Mouse (Mus musculus) heart, adult 2 months (tissue): ENCODE measurements around the gene Mettl5. TPM values are rescaled to one million over a fixed set of nuclear protein-coding genes. Genes with fewer than 3 reads are reported as not detected.

Experiments
- DNase-seq, 2 experiments: peaks; one replicate each; pipeline ENCODE4 v3.0.0; 2021
- H3K27ac ChIP-seq: fragments of 200-600 bp; 2 replicates; pipeline ENCODE4 v1.8.1; 2022
- H3K27me3 ChIP-seq: fragments of 200-500 bp; 2 replicates; pipeline ENCODE4 v1.6.1; 2012; ENCODE audit warnings: mild to moderate bottlenecking, low read length, inconsistent platforms, mixed read lengths; ENCODE audit not compliant: control insufficient read depth, insufficient read depth
- H3K36me3 ChIP-seq: fragments of 200-500 bp; 2 replicates; pipeline ENCODE4 v1.6.1; 2012; ENCODE audit warnings: low read length, inconsistent platforms; ENCODE audit not compliant: control insufficient read depth, insufficient read depth
- H3K4me1 ChIP-seq: fragments of 200-500 bp; 2 replicates; pipeline ENCODE4 v1.6.1; 2011; ENCODE audit warnings: low read length; ENCODE audit not compliant: control insufficient read depth, insufficient read depth
- H3K4me3 ChIP-seq: fragments of 200-600 bp; 2 replicates; pipeline ENCODE4 v1.8.1; 2022
- H3K79me2 ChIP-seq: fragments of 200-500 bp; replicated peaks from 2 replicates; pipeline ENCODE4 v1.6.1; 2012; ENCODE audit warnings: mild to moderate bottlenecking, inconsistent platforms, low read length, moderate library complexity, mixed read lengths; ENCODE audit not compliant: control insufficient read depth, insufficient read depth
- H3K9ac ChIP-seq: fragments of 200-500 bp; 2 replicates; pipeline ENCODE4 v1.6.1; 2012; ENCODE audit warnings: low read depth, mild to moderate bottlenecking, control low read depth, inconsistent platforms, low read length, mixed read lengths
- CTCF ChIP-seq: fragments of 200-600 bp; IDR thresholded peaks from 2 replicates; pipeline ENCODE4 v1.8.1; 2022; ENCODE audit warnings: antibody characterized with exemption, mild to moderate bottlenecking, moderate library complexity
- EP300 ChIP-seq: fragments of 200-500 bp; IDR thresholded peaks from 2 replicates; pipeline ENCODE4 v1.6.1; 2011; ENCODE audit warnings: low read depth, low read length, control low read depth; ENCODE audit not compliant: insufficient read depth
- POLR2A ChIP-seq: fragments of 200-500 bp; IDR thresholded peaks from 2 replicates; pipeline ENCODE4 v1.6.1; 2011; ENCODE audit warnings: mild to moderate bottlenecking, low read depth, low read length, control low read depth; ENCODE audit not compliant: insufficient read depth
- WGBS: fragments of 180-500 bp; shearing (Covaris S2); methylation state at CpG from one replicate; pipeline ENCODE4 v1.1.7; 2018; 5-methylcytosine and 5-hydroxymethylcytosine counted together
- intact Hi-C: fragments of 180-260 bp; cut with DNase I; formaldehyde crosslinking; loops from one replicate; pipeline ENCODE4 v1.15.1; 2025
- polyA plus RNA-seq: library from polyadenylated mRNA; depleted of rRNA; stranded (reverse); fragments of >200 nt; gene quantifications from 2 replicates; pipeline ENCODE4 v1.2.3, GENCODE M21; 2012
- total RNA-seq, 2 experiments: library from RNA; stranded (reverse); gene quantifications; 2 replicates each; pipeline ENCODE4 v1.2.3; 2021

Gene Mettl5
- total and polyA plus RNA-seq, 3 experiments = 7.2 to 24.9 (median 20.4) TPM

DNA sequence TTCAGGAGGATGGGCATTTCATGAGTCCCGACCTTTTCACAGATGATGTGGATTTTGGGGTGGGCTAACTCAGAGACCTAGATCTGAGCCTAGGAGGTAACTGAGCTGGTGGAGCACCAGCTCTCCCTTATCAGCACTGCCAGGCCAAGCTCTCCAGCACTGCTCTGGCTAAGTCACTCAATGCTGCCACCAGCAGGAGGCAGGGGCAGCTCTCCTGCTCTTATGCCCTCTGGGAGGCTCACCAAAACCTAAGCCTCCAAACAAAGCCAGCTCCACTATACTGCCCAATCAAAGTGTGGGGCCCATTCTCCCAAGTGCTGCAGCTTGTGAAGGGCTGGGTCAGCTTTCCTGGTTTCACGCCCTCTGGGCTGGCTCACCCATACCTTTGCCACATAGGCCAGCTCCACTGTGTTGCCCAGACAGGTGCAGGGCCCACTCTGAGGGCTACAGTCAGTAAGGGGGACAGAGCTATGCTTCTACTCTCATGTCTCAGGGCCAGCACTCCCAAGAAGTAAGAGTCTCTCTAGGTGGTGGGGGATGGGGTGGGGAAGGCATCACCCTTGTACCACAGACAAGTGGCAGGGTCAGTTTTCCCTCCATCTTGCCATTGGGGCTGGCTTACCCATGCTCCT lies 33.9 kb downstream of the Mettl5 start:
- H3K4me3 ChIP-seq = no peak overlapping the region
- H3K27ac ChIP-seq = no peak overlapping the region
- no peaks in the 10 kb centered on the region for H3K36me3 ChIP-seq
- WGBS = 88% methylated on average over 2 of the region's 2 CpGs
- TF ChIP-seq CTCF = peak; percentile 33
- no peak for TF ChIP-seq POLR2A
- intact Hi-C loops = no loop called here
- H3K27me3 ChIP-seq = no peaks in the 10 kb centered on the region
- H3K9ac ChIP-seq = no peak overlapping the region
- H3K4me1 ChIP-seq = peaks cover 4% of the 10 kb centered on the region
- no peaks in the 10 kb centered on the region for H3K79me2 ChIP-seq
- no peak for DNase-seq

- intact Hi-C loops = no loop called here
- TF ChIP-seq CTCF (no peak), POLR2A (no peak), EP300 (no peak)
- H3K36me3 ChIP-seq = no peaks in the 10 kb centered on the region
- H3K27ac ChIP-seq = no peak overlapping the region
- no peaks in the 10 kb centered on the region for H3K79me2 ChIP-seq
- no peak for DNase-seq
- WGBS = 26% methylated on average over 6 of the region's 6 CpGs
- no peaks in the 10 kb centered on the region for H3K27me3 ChIP-seq
- H3K4me1 ChIP-seq = peaks cover 4% of the 10 kb centered on the region
- peak overlapping the region; percentile 12; the same call in 1 of the 2 replicates for H3K9ac ChIP-seq
- no peak overlapping the region for H3K4me3 ChIP-seq
Measured at GRCm38 (mm10) chr2:69849215-69849614, 36.2 kb downstream of the Mettl5 start.

- Histone ChIP-seq H3K9ac (no peak overlapping the region), H3K36me3 (no peaks in the 10 kb centered on the region), H3K79me2 (no peaks in the 10 kb centered on the region), H3K27me3 (no peaks in the 10 kb centered on the region), H3K4me3 (no peak overlapping the region), H3K27ac (no peak overlapping the region), H3K4me1 (no peaks in the 10 kb centered on the region)
- TF ChIP-seq EP300 = no peak
- no peak for TF ChIP-seq POLR2A
- TF ChIP-seq CTCF = no peak
- intact Hi-C loops = no loop called here
- 35% methylated on average over 6 of the region's 6 CpGs for WGBS
- no peak for DNase-seq
Measured at GRCm38 (mm10) chr2:69840261-69840660, 45.2 kb downstream of the Mettl5 start.

- DNase-seq = no peak
- Histone ChIP-seq H3K4me1 (no peaks in the 10 kb centered on the region), H3K79me2 (no peaks in the 10 kb centered on the region), H3K36me3 (no peaks in the 10 kb centered on the region), H3K27ac (no peak overlapping the region), H3K9ac (no peak overlapping the region), H3K4me3 (no peak overlapping the region), H3K27me3 (no peaks in the 10 kb centered on the region)
- intact Hi-C loops = no loop called here
- TF ChIP-seq CTCF = no peak
Measured at GRCm38 (mm10) chr2:69838707-69839106, 46.7 kb downstream of the Mettl5 start.

- 40% methylated on average over 3 of the region's 3 CpGs for WGBS
- no peaks in the 10 kb centered on the region for H3K79me2 ChIP-seq
- DNase-seq = no peak
- no peak overlapping the region for H3K9ac ChIP-seq
- H3K36me3 ChIP-seq = no peaks in the 10 kb centered on the region
- no peaks in the 10 kb centered on the region for H3K27me3 ChIP-seq
- H3K4me3 ChIP-seq = no peak overlapping the region
- TF ChIP-seq EP300 = no peak
- no peak for TF ChIP-seq CTCF
- no peak for TF ChIP-seq POLR2A
- intact Hi-C loops = no loop called here
- H3K4me1 ChIP-seq = no peaks in the 10 kb centered on the region
- no peak overlapping the region for H3K27ac ChIP-seq
Measured at GRCm38 (mm10) chr2:69837996-69838395, 47.4 kb downstream of the Mettl5 start.

- Histone ChIP-seq H3K79me2 (no peaks in the 10 kb centered on the region), H3K4me3 (no peak overlapping the region), H3K4me1 (no peaks in the 10 kb centered on the region), H3K9ac (no peak overlapping the region), H3K36me3 (no peaks in the 10 kb centered on the region), H3K27ac (no peak overlapping the region), H3K27me3 (no peaks in the 10 kb centered on the region)
- TF ChIP-seq POLR2A = no peak
- no peak for TF ChIP-seq CTCF
- TF ChIP-seq EP300 = no peak
- WGBS = 85% methylated on average over 7 of the region's 7 CpGs
- intact Hi-C loops = no loop called here
- DNase-seq = no peak
Measured at GRCm38 (mm10) chr2:69837244-69837967, 48.0 kb downstream of the Mettl5 start.
